Mouse (Mus musculus): ENCODE results near the gene Kcnn3. TPM values are rescaled to one million over a fixed set of nuclear protein-coding genes. Genes with fewer than 3 reads are reported as not detected.

Gene Kcnn3
- polyA plus RNA-seq, 2 experiments from 2014 or later, result not detected

DNA sequence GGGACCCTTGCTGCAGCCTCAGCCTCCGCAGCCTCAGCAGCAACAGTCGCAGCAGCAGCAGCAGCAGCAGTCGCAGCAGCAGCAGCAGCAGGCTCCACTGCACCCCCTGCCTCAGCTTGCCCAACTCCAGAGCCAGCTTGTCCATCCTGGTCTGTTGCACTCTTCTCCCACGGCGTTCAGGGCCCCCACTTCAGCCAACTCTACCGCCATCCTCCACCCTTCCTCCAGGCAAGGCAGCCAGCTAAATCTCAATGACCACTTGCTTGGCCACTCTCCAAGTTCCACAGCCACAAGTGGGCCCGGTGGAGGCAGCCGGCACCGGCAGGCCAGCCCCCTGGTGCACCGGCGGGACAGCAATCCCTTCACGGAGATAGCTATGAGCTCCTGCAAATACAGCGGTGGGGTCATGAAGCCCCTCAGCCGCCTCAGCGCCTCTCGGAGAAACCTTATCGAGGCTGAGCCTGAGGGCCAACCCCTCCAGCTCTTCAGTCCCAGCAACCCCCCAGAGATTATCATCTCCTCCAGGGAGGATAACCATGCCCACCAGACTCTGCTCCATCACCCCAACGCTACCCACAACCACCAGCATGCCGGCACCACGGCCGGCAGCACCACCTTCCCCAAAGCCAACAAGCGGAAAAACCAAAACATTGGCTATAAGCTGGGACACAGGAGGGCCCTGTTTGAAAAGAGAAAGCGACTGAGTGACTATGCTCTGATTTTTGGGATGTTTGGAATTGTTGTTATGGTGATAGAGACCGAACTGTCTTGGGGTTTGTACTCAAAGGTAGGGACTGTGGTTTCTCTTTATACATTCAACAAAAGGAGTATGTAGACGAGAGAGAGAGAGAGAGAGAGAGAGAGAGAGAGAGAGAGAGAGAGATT lies 896 bp downstream of the Kcnn3 start:
- ATAC-seq, result no peak

DNA sequence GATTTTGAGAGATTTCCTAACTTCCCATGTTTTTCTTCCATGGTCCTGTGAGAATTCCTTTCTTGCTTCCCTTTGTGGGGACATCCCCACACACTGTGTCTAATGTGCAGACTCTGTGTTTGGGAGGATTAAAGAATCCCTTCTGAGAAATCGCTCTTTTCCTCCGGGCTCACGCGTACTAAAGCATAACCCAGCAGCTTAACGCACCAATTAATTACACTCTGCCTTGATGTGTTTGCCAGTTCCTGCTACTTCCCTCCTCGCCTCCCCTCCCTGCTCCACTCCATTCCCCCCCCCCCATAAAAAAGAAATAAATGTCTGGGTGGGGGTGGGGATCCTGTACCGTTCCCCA lies 1.5 kb downstream of the Kcnn3 start:
- no peak for ATAC-seq

- ATAC-seq, result no peak
These were observed 2.6 kb downstream of the Kcnn3 start for GRCm38 (mm10) chr3:89522450-89523128.

DNA sequence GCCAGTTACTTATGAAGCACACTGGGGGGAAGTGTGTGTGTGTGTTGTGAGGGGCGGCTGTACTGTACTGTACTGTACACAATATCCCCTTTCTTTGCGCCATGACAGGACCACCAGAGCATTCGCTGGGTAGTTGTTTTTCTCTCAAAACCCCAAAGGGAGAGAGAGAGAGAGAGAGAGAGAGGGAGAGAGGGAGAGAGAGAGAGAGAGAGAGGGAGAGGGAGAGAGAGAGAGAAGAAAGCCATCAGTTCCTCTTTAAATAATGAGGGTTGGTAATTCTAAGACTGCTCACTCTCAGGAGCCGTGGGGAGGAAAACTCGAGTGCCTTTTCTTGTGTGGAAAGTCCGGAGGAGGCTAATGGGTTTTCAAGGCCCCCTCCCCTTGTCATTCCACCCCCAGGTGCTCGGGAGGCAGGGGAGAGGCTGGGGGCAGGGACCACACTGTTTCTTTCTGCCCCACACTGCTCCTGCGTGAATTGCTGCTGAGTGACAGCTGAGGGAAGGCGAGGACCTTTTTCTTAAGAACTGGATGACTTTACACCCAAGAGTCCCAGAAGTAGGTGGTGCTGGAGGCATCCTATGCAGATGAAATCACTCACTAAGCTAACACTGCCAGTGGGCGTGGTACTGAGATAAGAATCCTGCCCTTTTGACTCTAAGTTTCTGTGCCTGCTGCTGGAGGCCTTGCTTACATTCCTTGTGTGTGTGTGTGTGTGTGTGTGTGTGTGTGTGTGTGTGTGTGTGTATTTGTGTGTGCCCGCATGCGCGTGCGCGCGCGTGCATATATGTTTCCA lies 6.5 kb downstream of the Kcnn3 start:
- ATAC-seq, result no peak

- no peak for ATAC-seq
These were observed 9.8 kb downstream of the Kcnn3 start for GRCm38 (mm10) chr3:89529796-89530195.

DNA sequence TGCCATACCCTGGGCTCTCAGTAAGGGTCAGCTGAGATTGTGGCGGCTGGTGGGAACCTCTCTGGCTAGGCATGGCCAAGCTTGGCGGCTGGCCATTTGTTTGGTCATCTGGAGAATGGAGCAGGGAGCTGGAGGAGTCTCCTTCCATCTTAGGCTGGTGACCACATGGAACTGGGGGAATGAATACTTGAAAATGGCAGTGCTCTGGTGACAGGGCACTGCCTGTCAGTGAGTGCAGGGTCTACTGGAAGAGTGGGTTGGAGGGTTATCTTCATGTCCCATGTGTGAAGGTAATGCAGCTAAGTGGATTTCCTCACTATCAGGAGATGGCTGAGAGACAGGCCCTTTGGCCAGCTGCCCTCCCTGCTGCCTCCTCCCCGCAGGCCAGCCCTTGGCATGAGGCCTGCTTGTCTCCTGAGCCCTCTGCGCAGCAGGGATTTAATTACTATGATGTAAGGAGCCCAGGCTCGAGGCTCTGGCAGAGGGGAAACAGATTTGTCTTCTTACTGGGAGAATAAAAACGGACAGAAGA lies 14.7 kb downstream of the Kcnn3 start:
- no peak for ATAC-seq

- ATAC-seq, result no peak
These were observed 15.2 kb downstream of the Kcnn3 start for GRCm38 (mm10) chr3:89535147-89535546.

GRCm38 (mm10) chr3:89539036-89539739 lies 19.2 kb downstream of the Kcnn3 start:
- no peak for ATAC-seq

DNA sequence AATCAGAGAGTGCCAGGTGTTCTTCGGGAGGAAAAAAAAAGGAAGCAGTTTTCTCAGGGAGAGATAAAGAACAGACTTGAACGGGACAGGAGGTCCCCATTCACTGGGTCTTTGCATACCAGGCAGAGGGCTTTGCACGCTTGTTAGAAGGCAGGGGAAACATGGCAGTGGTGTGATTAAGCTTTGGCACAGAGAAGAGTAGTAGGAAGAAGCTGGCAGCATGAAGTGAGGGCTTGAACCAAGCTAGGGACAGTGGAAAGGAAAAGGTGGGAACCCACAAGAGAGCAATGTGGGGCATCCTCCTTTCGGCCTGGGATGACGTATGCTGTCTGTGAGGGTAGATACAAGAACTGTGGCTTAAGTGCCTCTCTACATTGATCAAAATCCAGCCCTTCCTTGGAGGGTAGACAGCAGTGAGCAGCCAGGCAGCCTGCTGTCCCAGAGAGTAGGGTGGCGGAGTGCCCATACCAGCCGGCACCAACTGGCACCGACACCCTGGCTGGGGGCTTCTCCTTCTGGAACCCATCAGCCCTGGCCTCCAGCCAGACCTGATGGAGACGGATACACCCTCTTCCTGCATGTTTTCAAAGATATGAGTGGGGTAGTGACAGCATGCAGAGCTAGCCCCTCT lies 19.9 kb downstream of the Kcnn3 start:
- ATAC-seq, result no peak

DNA sequence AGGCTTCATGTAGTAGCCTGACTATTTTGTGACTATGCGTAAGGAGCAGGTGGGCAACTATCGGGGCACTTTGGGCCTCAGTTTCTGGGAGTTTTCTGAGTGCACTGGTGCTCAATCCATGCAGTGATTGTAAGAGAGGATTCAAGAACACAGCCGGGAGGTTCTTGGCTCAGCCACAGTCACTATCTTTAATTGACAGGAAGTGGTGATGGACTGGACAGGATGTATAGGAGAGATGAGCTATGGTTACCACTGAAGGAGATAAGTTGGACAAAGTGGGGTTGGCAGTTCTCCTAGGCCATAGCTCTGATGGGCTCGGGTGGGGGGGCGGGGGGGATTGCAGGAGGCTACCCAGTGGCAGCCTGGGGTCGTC lies 20.4 kb downstream of the Kcnn3 start:
- no peak for ATAC-seq

- ATAC-seq, result no peak
These were observed 27.0 kb downstream of the Kcnn3 start for GRCm38 (mm10) chr3:89546951-89547350.

DNA sequence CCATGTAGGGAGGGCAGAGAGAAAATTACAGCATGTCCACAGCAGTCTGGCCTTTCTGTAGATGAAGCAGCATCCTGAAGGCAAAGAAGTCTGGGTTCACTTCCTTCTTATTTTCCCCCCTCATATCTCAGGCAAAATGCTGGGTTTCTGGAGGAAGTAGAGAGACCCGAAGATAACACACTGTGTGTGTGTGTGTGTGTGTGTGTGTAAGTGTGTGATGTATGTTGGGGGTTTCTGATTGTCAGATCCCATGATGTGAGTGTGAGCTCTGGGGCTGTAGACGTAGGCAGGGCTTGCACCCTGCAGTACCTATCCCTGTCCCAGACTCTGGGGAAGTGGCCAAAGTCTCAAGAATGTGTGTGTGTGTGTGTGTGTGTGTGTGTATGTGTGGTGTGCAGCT lies 28.8 kb downstream of the Kcnn3 start:
- ATAC-seq, result no peak

DNA sequence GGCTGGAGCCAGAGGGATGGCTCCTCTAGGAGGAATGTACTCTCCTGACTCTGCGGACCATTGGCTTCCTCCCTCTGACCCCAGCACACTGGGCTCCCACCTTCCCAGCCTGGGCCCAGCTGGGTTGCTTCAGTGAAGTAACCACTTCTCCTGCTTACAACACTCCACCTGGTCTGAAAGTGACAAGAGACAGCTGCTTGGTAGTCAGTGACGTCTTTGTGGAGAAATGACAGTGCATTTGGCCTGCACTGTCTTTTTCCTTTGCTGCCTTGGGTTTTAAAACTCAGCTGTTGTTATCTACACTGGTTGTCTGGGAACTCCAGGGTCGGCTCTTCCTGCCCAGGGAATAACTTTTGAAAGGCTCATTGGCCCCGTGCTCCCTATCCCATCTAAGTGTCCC lies 29.5 kb downstream of the Kcnn3 start:
- no peak for ATAC-seq

GRCm38 (mm10) chr3:89551880-89552279 lies 31.9 kb downstream of the Kcnn3 start:
- ATAC-seq, result no peak

DNA sequence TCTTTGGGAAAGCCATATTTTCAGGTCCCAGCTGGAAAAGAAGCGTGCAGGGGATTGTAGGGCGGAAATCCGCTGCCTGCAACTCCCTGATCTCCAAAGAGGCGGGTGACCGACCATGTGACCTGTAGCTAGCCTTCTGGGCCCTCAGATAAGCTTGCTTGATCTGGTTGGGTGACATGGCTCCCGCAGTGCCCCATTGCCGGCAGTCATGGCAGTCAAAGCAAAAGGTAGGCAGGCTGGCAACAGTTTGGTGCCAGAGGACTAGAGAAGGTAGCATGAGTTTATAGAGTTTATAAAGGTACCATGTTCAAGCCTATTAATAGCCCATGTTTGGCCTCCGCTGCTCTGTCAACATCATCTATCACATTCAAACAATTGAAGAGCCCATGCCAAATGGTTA lies 33.5 kb downstream of the Kcnn3 start:
- ATAC-seq, result no peak

DNA sequence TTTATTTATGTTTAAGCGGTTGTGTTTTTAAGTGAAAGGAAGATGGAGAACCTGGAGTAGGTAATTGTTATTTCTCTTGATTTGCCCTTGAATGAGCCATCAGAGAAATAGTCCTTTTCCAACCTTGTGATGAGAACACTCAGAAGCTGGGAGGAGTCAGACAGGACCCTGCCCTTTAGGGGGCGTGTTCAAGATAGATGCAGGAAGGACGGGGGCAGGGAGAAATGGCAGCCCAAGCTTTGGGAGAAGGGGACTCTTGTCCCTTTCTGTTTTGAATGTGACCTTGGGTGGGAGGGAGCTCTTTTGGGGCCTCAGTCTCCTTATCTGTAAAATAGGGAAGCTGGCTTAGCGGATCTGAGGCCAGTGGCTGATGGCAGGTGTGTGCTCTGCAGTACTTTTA lies 34.0 kb downstream of the Kcnn3 start:
- ATAC-seq, result no peak

DNA sequence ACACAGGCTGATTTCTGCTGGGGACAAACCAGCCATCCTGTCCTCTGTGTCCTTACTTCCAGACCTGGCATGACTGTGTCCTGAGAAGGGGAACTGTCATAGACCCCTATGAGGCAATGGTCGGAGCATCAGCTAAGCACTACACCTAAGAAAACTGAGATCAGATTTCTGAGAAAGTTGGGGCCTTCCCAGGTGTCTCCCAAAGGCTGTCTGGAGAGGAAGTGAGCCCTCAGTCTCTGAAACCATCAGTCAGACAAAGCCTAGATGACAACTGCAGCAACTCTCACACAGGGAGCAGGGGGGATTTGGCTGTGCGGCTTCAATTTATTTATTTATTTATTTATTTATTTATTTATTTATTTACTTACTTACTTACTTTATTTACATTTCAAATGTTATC lies 34.6 kb downstream of the Kcnn3 start:
- ATAC-seq, result no peak

- ATAC-seq, result no peak
These were observed 37.8 kb downstream of the Kcnn3 start for GRCm38 (mm10) chr3:89557811-89558210.

DNA sequence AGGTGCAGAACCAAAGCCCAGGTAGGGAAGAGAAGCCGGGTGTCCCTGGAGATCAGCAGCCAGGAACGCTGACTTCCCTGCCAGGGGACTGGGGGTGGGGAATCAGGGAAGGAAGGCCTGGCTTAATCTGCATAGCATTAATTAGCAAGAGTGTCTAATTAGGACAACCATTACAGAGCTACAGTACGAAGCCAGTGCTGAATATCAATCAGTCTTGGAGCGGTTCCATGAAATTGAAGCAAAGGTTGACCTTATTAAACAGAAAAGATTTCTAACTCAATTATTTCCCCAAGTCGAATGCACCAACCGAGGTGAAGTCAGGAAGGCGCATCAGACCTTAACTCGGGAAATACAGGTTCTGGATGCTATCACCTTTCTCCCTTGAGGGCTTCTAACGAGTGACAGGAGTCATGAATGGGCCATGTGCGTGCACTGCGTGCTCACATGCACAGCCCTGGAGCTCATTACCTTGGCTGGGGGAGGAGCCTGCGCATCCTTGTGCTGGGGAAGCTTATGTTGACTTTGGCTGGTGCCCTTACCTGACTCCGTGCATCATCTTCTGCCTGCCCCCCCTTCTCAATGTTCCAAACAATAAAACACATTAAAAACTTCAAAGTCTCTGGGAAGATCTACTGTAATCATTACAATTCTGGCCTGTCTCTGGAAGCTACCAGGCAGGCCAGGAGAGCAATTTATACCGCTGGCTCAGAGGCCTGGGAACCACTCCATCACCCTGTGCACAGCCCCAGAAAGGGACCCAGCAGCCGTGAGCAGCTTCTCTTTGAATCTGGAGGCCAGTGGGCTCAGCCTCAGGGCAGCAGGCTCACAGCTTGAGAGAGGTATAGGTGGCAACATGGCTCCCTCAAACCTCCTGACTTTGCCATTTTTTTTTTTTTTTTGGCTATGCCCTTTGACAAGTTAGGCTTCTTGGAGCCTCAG lies 39.3 kb downstream of the Kcnn3 start:
- ATAC-seq, result no peak

DNA sequence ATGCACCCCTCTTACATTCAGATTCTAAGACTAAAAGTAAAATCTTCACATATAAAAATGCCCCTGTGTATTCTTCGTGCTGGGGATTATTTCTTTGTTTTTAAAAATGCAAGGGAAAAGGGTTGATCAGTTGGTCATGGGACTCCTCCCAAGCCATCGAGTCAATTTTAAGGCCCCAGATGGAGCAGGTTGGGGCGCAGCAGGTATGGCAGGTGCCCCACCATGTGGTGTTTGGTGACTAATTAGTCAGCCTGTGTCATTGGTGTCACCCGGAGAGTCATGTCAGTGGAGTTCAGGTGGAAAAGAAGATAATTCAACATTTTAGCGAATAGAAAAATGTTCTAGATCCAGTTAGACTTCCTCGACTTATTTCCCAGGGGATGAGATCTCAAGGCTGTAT lies 41.4 kb downstream of the Kcnn3 start:
- ATAC-seq, result no peak

DNA sequence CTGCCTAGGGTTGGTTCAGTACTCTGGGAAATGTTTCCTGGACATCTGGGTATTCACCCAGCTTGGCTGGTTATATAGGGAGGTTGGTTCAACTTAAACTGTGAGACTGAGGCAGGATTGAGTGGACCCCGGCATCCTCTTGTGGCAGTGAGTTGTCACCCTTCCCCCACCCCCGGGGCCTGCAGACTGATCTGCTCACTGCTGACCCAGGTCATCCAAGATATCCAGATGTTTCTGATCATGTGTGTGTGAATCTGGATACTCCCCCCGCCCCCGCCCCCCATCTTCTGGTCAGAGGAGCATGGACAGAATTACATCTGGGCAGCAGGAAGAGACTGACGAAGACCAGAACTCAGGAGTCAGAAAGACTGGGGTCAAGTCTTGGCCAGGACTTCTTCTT lies 45.4 kb downstream of the Kcnn3 start:
- no peak for ATAC-seq
